Mouse (Mus musculus) MEL (cell line): ENCODE data around the gene Mamstr. TPM values are rescaled to one million over a fixed set of nuclear protein-coding genes. Genes with fewer than 3 reads are reported as not detected.
A peak's percentile ranks its signal among the peaks of the same experiment; 100 is the strongest.

Experiments
- DNase-seq: peaks from one replicate; pipeline ENCODE4 v3.0.0; 2011; ENCODE audit warnings: low read depth, low spot score
- H3K27ac ChIP-seq: 2 replicates; pipeline ENCODE4 v1.5.1; 2012; ENCODE audit warnings: low read depth, mild to moderate bottlenecking, control low read depth, low read length, moderate library complexity; ENCODE audit not compliant: control insufficient read depth
- H3K27me3 ChIP-seq, 2 experiments: fragments of 150-350 bp in 1 of 2; sonication (generic) in 1 of 2; 2 replicates each; pipeline ENCODE4 v1.6.1; 2012; ENCODE audit warnings: low read length in 2 of 2, mild to moderate bottlenecking in 2 of 2, improper control_type of control experiment in 1 of 2, moderate library complexity in 1 of 2; ENCODE audit not compliant: insufficient read depth in 2 of 2, control insufficient read depth in 1 of 2
- H3K36me3 ChIP-seq, 2 experiments: 2 replicates each; pipeline ENCODE4 v1.6.1; 2012 to 2014; ENCODE audit warnings: low read length in 2 of 2, improper control_type of control experiment in 1 of 2, inconsistent platforms in 1 of 2, mild to moderate bottlenecking in 1 of 2; ENCODE audit not compliant: insufficient read depth in 2 of 2, control insufficient read depth in 1 of 2
- H3K4me1 ChIP-seq, 2 experiments: fragments of 150-350 bp in 1 of 2; sonication (generic) in 1 of 2; 2 replicates each; pipeline ENCODE4 v1.6.1; 2012; ENCODE audit warnings: low read length in 2 of 2, improper control_type of control experiment in 1 of 2, mild to moderate bottlenecking in 1 of 2; ENCODE audit not compliant: insufficient read depth in 2 of 2, control insufficient read depth in 1 of 2
- H3K4me3 ChIP-seq, 2 experiments: fragments of 150-350 bp in 1 of 2; sonication (generic) in 1 of 2; 2 replicates each; pipeline ENCODE4 v1.5.1; 2012; ENCODE audit warnings: low read depth in 2 of 2, low read length in 2 of 2, mild to moderate bottlenecking in 2 of 2, moderate library complexity in 2 of 2, control low read depth in 1 of 2, improper control_type of control experiment in 1 of 2; ENCODE audit not compliant: control insufficient read depth in 1 of 2, insufficient read depth in 1 of 2
- H3K79me2 ChIP-seq: 2 replicates; pipeline ENCODE4 v1.6.1; 2012; ENCODE audit warnings: mild to moderate bottlenecking, low read length, moderate library complexity; ENCODE audit not compliant: control insufficient read depth, poor library complexity, insufficient read depth
- H3K9ac ChIP-seq: 2 replicates; pipeline ENCODE4 v1.6.1; 2012; ENCODE audit warnings: low read depth, mild to moderate bottlenecking, control low read depth, low read length, moderate library complexity; ENCODE audit not compliant: control insufficient read depth, poor library complexity, severe bottlenecking
- H3K9me3 ChIP-seq: fragments of 150-350 bp; sonication (generic); replicated peaks from 2 replicates; pipeline ENCODE4 v1.6.1; 2012; ENCODE audit warnings: mild to moderate bottlenecking, low read length, improper control_type of control experiment, moderate library complexity; ENCODE audit not compliant: insufficient read depth
- BHLHE40 ChIP-seq: IDR thresholded peaks from 2 replicates; pipeline ENCODE4 v1.6.1; 2012; ENCODE audit warnings: low read depth, mild to moderate bottlenecking, inconsistent platforms, low read length, improper control_type of control experiment, borderline replicate concordance
- CTCF ChIP-seq, 3 experiments: IDR thresholded peaks in 2 of 3; conservative IDR thresholded peaks in 1 of 3; 2 replicates each; pipeline ENCODE4 v1.5.1; 2011 to 2012; ENCODE audit warnings: low read length in 3 of 3, low read depth in 2 of 3, mild to moderate bottlenecking in 2 of 3, improper control_type of control experiment in 1 of 3, inconsistent platforms in 1 of 3, mixed read lengths in 1 of 3, moderate library complexity in 1 of 3; ENCODE audit not compliant: control insufficient read depth in 1 of 3, insufficient read depth in 1 of 3, poor library complexity in 1 of 3, severe bottlenecking in 1 of 3
- ELF1 ChIP-seq: IDR thresholded peaks from 2 replicates; pipeline ENCODE4 v1.6.1; 2014; ENCODE audit warnings: low read depth, mild to moderate bottlenecking, inconsistent platforms, low read length, improper control_type of control experiment, moderate library complexity
- EP300 ChIP-seq, 2 experiments: IDR thresholded peaks; 2 replicates each; pipeline ENCODE4 v1.6.1; 2011; ENCODE audit warnings: improper control_type of control experiment in 2 of 2, low read length in 2 of 2, low read depth in 1 of 2, mild to moderate bottlenecking in 1 of 2
- ETS1 ChIP-seq: IDR thresholded peaks from 2 replicates; pipeline ENCODE4 v1.6.1; 2012; ENCODE audit warnings: low read depth, mild to moderate bottlenecking, inconsistent platforms, low read length, improper control_type of control experiment, moderate library complexity
- GATA1 ChIP-seq: IDR thresholded peaks from 2 replicates; pipeline ENCODE4 v1.6.1; 2011; ENCODE audit warnings: low read depth, low read length, improper control_type of control experiment
- HCFC1 ChIP-seq: IDR thresholded peaks from 2 replicates; pipeline ENCODE4 v1.6.1; 2012; ENCODE audit warnings: low read depth, mild to moderate bottlenecking, inconsistent platforms, low read length, improper control_type of control experiment, moderate library complexity
- JUND ChIP-seq: IDR thresholded peaks from 2 replicates; pipeline ENCODE4 v1.6.1; 2011; ENCODE audit warnings: low read depth, mild to moderate bottlenecking, improper control_type of control experiment, low read length
- MAX ChIP-seq: IDR thresholded peaks from 2 replicates; pipeline ENCODE4 v1.6.1; 2011; ENCODE audit warnings: low read length, improper control_type of control experiment
- MAZ ChIP-seq: IDR thresholded peaks from 2 replicates; pipeline ENCODE4 v1.6.1; 2012; ENCODE audit warnings: low read depth, mild to moderate bottlenecking, inconsistent platforms, low read length, improper control_type of control experiment
- MYB ChIP-seq: IDR thresholded peaks from 2 replicates; pipeline ENCODE4 v1.6.1; 2011; ENCODE audit warnings: mild to moderate bottlenecking, low read depth, low read length, improper control_type of control experiment
- MYC ChIP-seq: IDR thresholded peaks from 2 replicates; pipeline ENCODE4 v1.6.1; 2011; ENCODE audit warnings: low read depth, mild to moderate bottlenecking, low read length, improper control_type of control experiment, moderate library complexity
- NELFE ChIP-seq: IDR thresholded peaks from 2 replicates; pipeline ENCODE4 v1.6.1; 2011; ENCODE audit warnings: low read depth, low read length, improper control_type of control experiment
- RAD21 ChIP-seq: IDR thresholded peaks from 2 replicates; pipeline ENCODE4 v1.6.1; 2011; ENCODE audit warnings: mild to moderate bottlenecking, low read depth, low read length, improper control_type of control experiment
- RCOR1 ChIP-seq: IDR thresholded peaks from 2 replicates; pipeline ENCODE4 v1.6.1; 2012; ENCODE audit warnings: low read depth, mild to moderate bottlenecking, inconsistent platforms, low read length, improper control_type of control experiment
- SIN3A ChIP-seq: IDR thresholded peaks from 2 replicates; pipeline ENCODE4 v1.6.1; 2012; ENCODE audit warnings: low read length, improper control_type of control experiment, inconsistent platforms
- TAL1 ChIP-seq: IDR thresholded peaks from 2 replicates; pipeline ENCODE4 v1.6.1; 2012; ENCODE audit warnings: mild to moderate bottlenecking, inconsistent platforms, low read length, moderate library complexity, mixed read lengths
- TBP ChIP-seq: IDR thresholded peaks from 2 replicates; pipeline ENCODE4 v1.8.0; 2011; ENCODE audit warnings: low read depth, low read length, improper control_type of control experiment
- ZC3H11A ChIP-seq: IDR thresholded peaks from 2 replicates; pipeline ENCODE4 v1.6.1; 2012; ENCODE audit warnings: low read depth, mild to moderate bottlenecking, inconsistent platforms, low read length, improper control_type of control experiment
- ZKSCAN1 ChIP-seq: IDR thresholded peaks from 2 replicates; pipeline ENCODE4 v1.6.1; 2012; ENCODE audit warnings: low read depth, mild to moderate bottlenecking, inconsistent platforms, low read length, improper control_type of control experiment, moderate library complexity
- ZNF384 ChIP-seq: IDR thresholded peaks from 2 replicates; pipeline ENCODE4 v1.6.1; 2012; ENCODE audit warnings: low read depth, mild to moderate bottlenecking, inconsistent platforms, low read length, improper control_type of control experiment
- polyA plus RNA-seq, 2 experiments: library from polyadenylated mRNA; stranded (reverse) in 1 of 2; unstranded in 1 of 2; fragments of >175 nt in 1 of 2; fragments of >200 nt in 1 of 2; gene quantifications; 2 replicates each; pipeline versions ENCODE4 v1.2.1 to v1.2.4; 2012; ENCODE audit warnings: low replicate concordance in 2 of 2, low read depth in 1 of 2; ENCODE audit not compliant: insufficient read length in 2 of 2, insufficient read depth in 1 of 2, missing spikeins in 1 of 2
- total RNA-seq: library from RNA; depleted of rRNA; stranded (reverse); fragments of 300-350 nt; gene quantifications from 2 replicates; pipeline ENCODE4 v1.2.3, GENCODE M21; 2012

Gene Mamstr
- total and polyA plus RNA-seq, 3 experiments: not detected

DNA sequence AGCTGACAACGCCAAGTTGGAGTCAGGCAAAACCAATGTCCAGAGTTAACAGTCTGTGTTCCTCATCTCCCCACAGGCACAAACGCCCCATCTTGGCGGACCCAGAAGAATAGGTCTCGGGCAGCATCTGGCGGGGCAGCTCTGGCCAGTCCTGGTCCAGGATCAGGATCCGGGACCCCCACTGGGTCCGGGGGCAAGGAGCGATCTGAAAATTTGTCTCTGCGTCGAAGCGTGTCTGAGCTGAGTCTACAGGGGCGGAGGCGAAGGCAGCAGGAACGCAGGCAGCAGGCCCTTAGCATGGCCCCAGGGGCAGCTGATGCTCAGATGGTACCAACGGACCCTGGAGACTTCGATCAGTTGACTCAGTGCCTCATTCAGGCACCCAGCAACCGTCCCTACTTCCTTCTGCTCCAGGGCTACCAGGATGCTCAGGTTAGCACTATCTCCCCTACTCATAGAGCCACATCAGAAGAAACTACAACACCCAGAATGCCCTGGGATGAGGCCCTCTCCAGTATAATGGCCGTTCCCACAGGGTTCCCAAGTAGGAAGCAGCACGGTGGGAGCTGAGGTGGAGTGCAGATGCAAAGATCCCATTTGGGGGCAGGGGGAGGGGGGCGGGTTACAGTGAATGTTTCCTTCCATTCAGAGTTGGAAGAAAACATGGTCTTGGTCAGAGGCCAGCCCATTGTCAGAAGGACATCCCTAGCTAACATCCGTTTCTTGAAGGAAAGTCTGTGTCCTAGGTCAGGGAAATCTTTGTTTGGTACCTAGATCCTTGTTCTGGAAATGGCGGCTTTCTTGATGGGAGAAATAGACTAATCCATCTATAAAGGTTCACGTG lies 9.5 kb upstream of the Mamstr start:
- H3K79me2 ChIP-seq: peaks cover 2% of the 10 kb centered on the region; the same call in 1 of the 2 replicates
- no peak overlapping the region for H3K9ac ChIP-seq
- H3K9me3 ChIP-seq: no peaks in the 10 kb centered on the region
- TF ChIP-seq HCFC1 (peak; percentile 63), RAD21 (no peak)
- H3K4me1 ChIP-seq: peaks cover 0 to 18% of the 10 kb centered on the region in 2 experiments; a peak in 2 of 4 replicates
- H3K27ac ChIP-seq: no peak overlapping the region
- no peak for DNase-seq
- H3K27me3 ChIP-seq: no peaks in the 10 kb centered on the region
- no peak overlapping the region for H3K4me3 ChIP-seq
- H3K36me3 ChIP-seq: no peaks in the 10 kb centered on the region

DNA sequence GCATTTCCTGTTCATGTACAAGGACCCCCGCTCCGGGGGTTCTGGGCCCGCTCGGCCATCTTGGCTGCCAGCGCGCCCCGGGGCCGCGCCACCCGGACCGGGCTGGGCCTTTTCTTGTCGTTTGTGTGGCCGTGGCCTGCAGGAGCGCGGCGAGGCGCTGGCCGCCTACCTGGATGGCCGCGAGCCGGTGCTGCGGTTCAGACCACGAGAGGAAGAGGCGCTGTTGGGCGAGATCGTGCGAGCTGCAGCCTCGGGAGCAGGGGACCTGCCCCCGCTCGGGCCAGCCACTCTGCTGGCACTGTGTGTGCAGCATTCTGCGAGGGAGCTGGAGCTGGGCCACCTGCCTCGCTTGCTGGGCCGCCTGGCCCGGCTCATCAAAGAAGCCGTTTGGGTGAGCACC lies 7.3 kb upstream of the Mamstr start:
- no peak overlapping the region for H3K4me3 ChIP-seq
- TF ChIP-seq HCFC1: no peak
- TF ChIP-seq SIN3A: no peak
- no peak for TF ChIP-seq NELFE
- TF ChIP-seq ELF1: no peak
- TF ChIP-seq MAZ: no peak
- TF ChIP-seq CTCF (IDR thresholded peaks at IDR 0.05 in 2 of 3, conservative IDR thresholded peaks at IDR 0.05 in 1 of 3; ENCODE audit: control insufficient read depth in 1 of 3, insufficient read depth in 1 of 3, low read depth in 2 of 3, low read length in 3 of 3, poor library complexity in 1 of 3, severe bottlenecking in 1 of 3): no peak
- no peak for TF ChIP-seq RAD21
- no peak for TF ChIP-seq ZKSCAN1
- no peak for TF ChIP-seq EP300 (IDR thresholded peaks at IDR 0.05; ENCODE audit: low read depth in 1 of 2, low read length in 2 of 2)
- peaks cover 0 to 17% of the 10 kb centered on the region in 2 experiments; a peak in 2 of 4 replicates for H3K4me1 ChIP-seq
- DNase-seq: no peak
- no peak overlapping the region for H3K27ac ChIP-seq
- peaks cover 0 to 4% of the 10 kb centered on the region in 2 experiments; a peak in 1 of 4 replicates for H3K36me3 ChIP-seq
- H3K27me3 ChIP-seq: no peaks in the 10 kb centered on the region
- H3K9me3 ChIP-seq: no peaks in the 10 kb centered on the region
- H3K79me2 ChIP-seq: peaks cover 2% of the 10 kb centered on the region; the same call in 1 of the 2 replicates
- no peak overlapping the region for H3K9ac ChIP-seq

DNA sequence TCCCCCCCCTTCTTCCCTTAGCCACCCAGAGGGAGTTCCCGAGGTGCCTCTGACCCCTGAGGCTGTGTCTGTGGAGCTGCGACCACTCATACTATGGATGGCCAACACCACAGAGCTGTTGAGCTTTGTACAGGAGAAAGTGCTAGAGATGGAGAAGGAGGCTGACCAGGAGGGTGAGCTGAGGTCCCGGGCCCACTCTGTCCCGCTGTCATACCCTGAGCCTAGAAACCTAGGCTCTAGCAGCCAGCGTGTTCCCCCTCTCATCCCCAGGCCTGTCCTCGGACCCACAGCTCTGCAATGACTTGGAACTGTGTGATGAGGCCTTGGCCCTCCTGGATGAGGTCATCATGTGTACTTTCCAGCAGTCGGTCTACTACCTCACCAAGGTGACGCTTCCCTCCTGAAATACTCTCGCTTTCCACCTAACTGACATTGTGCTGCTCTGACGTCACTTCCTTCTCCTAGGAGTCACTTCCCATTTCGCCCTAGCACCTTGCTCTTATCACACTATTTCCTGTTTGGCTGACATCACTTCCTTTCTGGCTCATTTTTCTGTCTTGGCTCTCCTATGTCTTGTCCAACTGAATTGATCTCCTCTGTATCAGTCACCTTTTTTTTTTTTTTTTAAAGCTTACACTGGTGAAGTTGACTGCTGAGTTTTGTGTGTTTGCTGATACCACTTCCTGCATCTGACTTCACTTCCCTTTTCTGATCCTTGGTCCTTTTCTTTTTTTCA lies 4.7 kb upstream of the Mamstr start:
- H3K36me3 ChIP-seq: peaks cover 0 to 4% of the 10 kb centered on the region in 2 experiments; a peak in 1 of 4 replicates
- H3K4me1 ChIP-seq: peaks cover 0 to 10% of the 10 kb centered on the region in 2 experiments; a peak in 2 of 4 replicates
- H3K9ac ChIP-seq: no peak overlapping the region
- no peaks in the 10 kb centered on the region for H3K27me3 ChIP-seq
- H3K4me3 ChIP-seq: no peak overlapping the region
- DNase-seq: peak; percentile 81
- no peaks in the 10 kb centered on the region for H3K79me2 ChIP-seq
- H3K9me3 ChIP-seq: no peaks in the 10 kb centered on the region
- H3K27ac ChIP-seq: peak overlapping the region; percentile 62
- TF ChIP-seq SIN3A (0 out of 2 replicates have a peak, but pooled peaks have one; percentile 36), ELF1 (peak; percentile 58), MYC (no peak), ZNF384 (peak; percentile 89), MYB (peak; percentile 36; the same call in 1 of the 2 replicates), HCFC1 (peak; percentile 64; the same call in 1 of the 2 replicates), BHLHE40 (no peak), ZC3H11A (no peak), TBP (0 out of 2 replicates have a peak, but pooled peaks have one; percentile 27), MAX (peak; percentile 19; the same call in 1 of the 2 replicates), JUND (peak; percentile 59; the same call in 1 of the 2 replicates), RCOR1 (no peak), ETS1 (peak; percentile 82), EP300 (IDR thresholded peaks at IDR 0.05; ENCODE audit: low read depth in 1 of 2, low read length in 2 of 2) (peak; percentile 54 to 63; a peak in 2 of 4 replicates), GATA1 (peak; percentile 66), TAL1 (no peak)
